Mouse (Mus musculus): ENCODE data around the gene Idh3g. TPM values are rescaled to one million over a fixed set of nuclear protein-coding genes. Genes with fewer than 3 reads are reported as not detected.

The Idh3g gene
- polyA plus RNA-seq, 2 experiments = 217 to 366 TPM

GRCm38 (mm10) chrX:73793505-73793904, 6.8 kb upstream of the Idh3g start:
- 56% methylated on average over 1 of the region's 1 CpGs for WGBS
- Histone ChIP-seq H3K9me3 (ENCODE audit: control insufficient read depth, low read length) (no peaks in the 10 kb centered on the region), H3K27ac (replicated peaks; ENCODE audit: low read depth, low read length) (no peak overlapping the region), H3K27me3 (ENCODE audit: control insufficient read depth, insufficient read depth, low read length) (no peaks in the 10 kb centered on the region), H3K4me1 (ENCODE audit: control insufficient read depth, insufficient read depth, low read length) (no peaks in the 10 kb centered on the region), H3K4me3 (replicated peaks; ENCODE audit: low read length) (no peak overlapping the region), H3K36me3 (ENCODE audit: control insufficient read depth, insufficient read depth, low read length) (peaks cover 18% of the 10 kb centered on the region), H3K4me2 (replicated peaks; ENCODE audit: low read depth, low read length, severe bottlenecking) (no peak overlapping the region), H3K9ac (ENCODE audit: low read depth, low read length, severe bottlenecking) (no peak overlapping the region)
- DNase-seq (ENCODE audit: low spot score) = no peak
- TF ChIP-seq POLR2A (IDR thresholded peaks at IDR 0.05; ENCODE audit: borderline replicate concordance, extremely low read depth, insufficient read depth, insufficient read length) = no peak
- ATAC-seq (ENCODE audit: low FRiP score, low read depth) = no peak

DNA sequence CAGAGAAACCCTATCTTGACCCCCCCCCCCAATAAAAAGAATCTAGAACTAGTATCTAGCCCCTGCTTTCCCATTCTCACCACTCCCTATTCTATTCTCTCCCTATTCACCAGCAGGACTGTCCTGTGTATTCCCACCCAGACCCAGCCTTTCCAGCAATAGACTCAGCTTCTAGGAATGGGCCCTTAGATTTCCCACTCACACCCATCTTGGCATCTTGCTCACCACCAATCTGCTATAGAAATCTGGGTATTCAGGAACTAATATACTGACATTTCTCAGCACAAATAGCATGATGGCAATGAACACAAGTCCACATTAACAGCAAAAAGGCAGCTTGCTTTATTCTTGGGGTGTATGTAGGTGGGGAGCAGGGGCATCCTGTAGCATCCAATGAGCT, 6.3 kb upstream of the Idh3g start:
- Histone ChIP-seq H3K36me3 (ENCODE audit: control insufficient read depth, insufficient read depth, low read length) (peaks cover 18% of the 10 kb centered on the region), H3K4me1 (ENCODE audit: control insufficient read depth, insufficient read depth, low read length) (no peaks in the 10 kb centered on the region), H3K27ac (replicated peaks; ENCODE audit: low read depth, low read length) (no peak overlapping the region), H3K4me2 (replicated peaks; ENCODE audit: low read depth, low read length, severe bottlenecking) (no peak overlapping the region), H3K9me3 (ENCODE audit: control insufficient read depth, low read length) (no peaks in the 10 kb centered on the region), H3K9ac (ENCODE audit: low read depth, low read length, severe bottlenecking) (no peak overlapping the region), H3K4me3 (replicated peaks; ENCODE audit: low read length) (no peak overlapping the region), H3K27me3 (ENCODE audit: control insufficient read depth, insufficient read depth, low read length) (no peaks in the 10 kb centered on the region)
- TF ChIP-seq POLR2A (IDR thresholded peaks at IDR 0.05; ENCODE audit: borderline replicate concordance, extremely low read depth, insufficient read depth, insufficient read length) = no peak
- no peak for DNase-seq (ENCODE audit: low spot score)
- ATAC-seq (ENCODE audit: low FRiP score, low read depth) = no peak

- DNase-seq (ENCODE audit: low spot score) (no peak), ATAC-seq (ENCODE audit: low FRiP score, low read depth) (no peak)
- Histone ChIP-seq H3K9ac (ENCODE audit: low read depth, low read length, severe bottlenecking) (no peak overlapping the region), H3K27me3 (ENCODE audit: control insufficient read depth, insufficient read depth, low read length) (no peaks in the 10 kb centered on the region), H3K9me3 (ENCODE audit: control insufficient read depth, low read length) (no peaks in the 10 kb centered on the region), H3K36me3 (ENCODE audit: control insufficient read depth, insufficient read depth, low read length) (peaks cover 11% of the 10 kb centered on the region), H3K4me2 (replicated peaks; ENCODE audit: low read depth, low read length, severe bottlenecking) (peak overlapping the region; percentile 54; the same call in 1 of the 2 replicates), H3K4me1 (ENCODE audit: control insufficient read depth, insufficient read depth, low read length) (no peaks in the 10 kb centered on the region), H3K27ac (replicated peaks; ENCODE audit: low read depth, low read length) (no peak overlapping the region), H3K4me3 (replicated peaks; ENCODE audit: low read length) (peak overlapping the region; percentile 56)
- 87% methylated on average over 1 of the region's 1 CpGs for WGBS
- no peak for TF ChIP-seq POLR2A (IDR thresholded peaks at IDR 0.05; ENCODE audit: borderline replicate concordance, extremely low read depth, insufficient read depth, insufficient read length)
Observed at GRCm38 (mm10) chrX:73788501-73788900, 1.8 kb upstream of the Idh3g start.

DNA sequence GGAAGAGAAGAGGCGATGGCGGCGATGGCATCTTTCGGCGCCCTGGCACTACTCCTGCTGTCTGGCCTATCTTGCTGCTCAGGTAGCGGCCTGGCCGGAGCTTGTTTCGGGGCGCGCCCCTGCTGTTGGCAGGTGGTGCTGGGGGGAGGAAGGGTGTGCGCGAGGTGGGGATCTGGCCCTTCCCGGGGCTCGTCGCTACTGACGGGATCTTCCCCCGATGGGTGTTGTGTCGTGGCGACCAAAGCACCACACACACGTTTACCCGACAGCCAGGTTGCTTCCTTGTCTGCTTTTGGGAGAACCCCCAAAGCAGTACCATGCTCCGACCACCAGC, 495 bp upstream of the Idh3g start:
- Histone ChIP-seq H3K4me3 (replicated peaks; ENCODE audit: low read length) (peak overlapping the region; percentile 56), H3K36me3 (ENCODE audit: control insufficient read depth, insufficient read depth, low read length) (peaks cover 12% of the 10 kb centered on the region), H3K27ac (replicated peaks; ENCODE audit: low read depth, low read length) (peak overlapping the region; percentile 90), H3K4me2 (replicated peaks; ENCODE audit: low read depth, low read length, severe bottlenecking) (peak overlapping the region; percentile 54), H3K4me1 (ENCODE audit: control insufficient read depth, insufficient read depth, low read length) (no peaks in the 10 kb centered on the region), H3K9ac (ENCODE audit: low read depth, low read length, severe bottlenecking) (peak overlapping the region; percentile 70), H3K9me3 (ENCODE audit: control insufficient read depth, low read length) (no peaks in the 10 kb centered on the region), H3K27me3 (ENCODE audit: control insufficient read depth, insufficient read depth, low read length) (no peaks in the 10 kb centered on the region)
- DNase-seq (ENCODE audit: low spot score) (no peak), ATAC-seq (ENCODE audit: low FRiP score, low read depth) (peak; percentile 9; the same call in 1 of the 2 replicates)
- 27% methylated on average over 20 of the region's 22 CpGs for WGBS
- TF ChIP-seq POLR2A (IDR thresholded peaks at IDR 0.05; ENCODE audit: borderline replicate concordance, extremely low read depth, insufficient read depth, insufficient read length) = no peak

- no peak for TF ChIP-seq POLR2A (IDR thresholded peaks at IDR 0.05; ENCODE audit: borderline replicate concordance, extremely low read depth, insufficient read depth, insufficient read length)
- Histone ChIP-seq H3K4me3 (replicated peaks; ENCODE audit: low read length) (peak overlapping the region; percentile 56), H3K36me3 (ENCODE audit: control insufficient read depth, insufficient read depth, low read length) (peaks cover 21% of the 10 kb centered on the region), H3K27ac (replicated peaks; ENCODE audit: low read depth, low read length) (no peak overlapping the region; the same call in 1 of the 2 replicates), H3K9me3 (ENCODE audit: control insufficient read depth, low read length) (no peaks in the 10 kb centered on the region), H3K4me1 (ENCODE audit: control insufficient read depth, insufficient read depth, low read length) (no peaks in the 10 kb centered on the region), H3K9ac (ENCODE audit: low read depth, low read length, severe bottlenecking) (peak overlapping the region; percentile 60), H3K27me3 (ENCODE audit: control insufficient read depth, insufficient read depth, low read length) (no peaks in the 10 kb centered on the region), H3K4me2 (replicated peaks; ENCODE audit: low read depth, low read length, severe bottlenecking) (peak overlapping the region; percentile 40)
- DNase-seq (ENCODE audit: low spot score) (no peak), ATAC-seq (ENCODE audit: low FRiP score, low read depth) (no peak)
Observed at GRCm38 (mm10) chrX:73785666-73786065, 1.0 kb downstream of the Idh3g start.

- no peak for DNase-seq (ENCODE audit: low spot score)
- H3K36me3 ChIP-seq (ENCODE audit: control insufficient read depth, insufficient read depth, low read length) = peaks cover 33% of the 10 kb centered on the region
- H3K27me3 ChIP-seq (ENCODE audit: control insufficient read depth, insufficient read depth, low read length) = no peaks in the 10 kb centered on the region
- H3K4me3 ChIP-seq (replicated peaks; ENCODE audit: low read length) = no peak overlapping the region
- H3K9me3 ChIP-seq (ENCODE audit: control insufficient read depth, low read length) = no peaks in the 10 kb centered on the region
- no peak for TF ChIP-seq POLR2A (IDR thresholded peaks at IDR 0.05; ENCODE audit: borderline replicate concordance, extremely low read depth, insufficient read depth, insufficient read length)
- 79% methylated on average over 3 of the region's 3 CpGs for WGBS
- H3K27ac ChIP-seq (replicated peaks; ENCODE audit: low read depth, low read length) = no peak overlapping the region
- H3K9ac ChIP-seq (ENCODE audit: low read depth, low read length, severe bottlenecking) = no peak overlapping the region
- H3K4me1 ChIP-seq (ENCODE audit: control insufficient read depth, insufficient read depth, low read length) = no peaks in the 10 kb centered on the region
- no peak overlapping the region for H3K4me2 ChIP-seq (replicated peaks; ENCODE audit: low read depth, low read length, severe bottlenecking)
- ATAC-seq (ENCODE audit: low FRiP score, low read depth) = no peak
Observed at GRCm38 (mm10) chrX:73782227-73782626, 4.5 kb downstream of the Idh3g start.

Measured in limb, embryonic 14.5 days (tissue).